Mouse (Mus musculus) urinary bladder, postnatal 25 days (tissue): ENCODE measurements around the gene Fiz1.

Experiments used
- DNase-seq: peaks from one replicate; pipeline ENCODE4 v3.0.0; 2022; ENCODE audit warnings: low spot score

Fiz1 gene

GRCm38 (mm10) chr7:4996934-4997333 lies 17.6 kb downstream of the Fiz1 start:
- no peak for DNase-seq

GRCm38 (mm10) chr7:4996003-4996895 lies 18.2 kb downstream of the Fiz1 start, which contains the start of gene Zfp579:
TSS of gene Zfp579 (minus strand) at chr7:4996158.
- peak; percentile 93 for DNase-seq

GRCm38 (mm10) chr7:4995268-4996002 lies 19.1 kb downstream of the Fiz1 start:
- DNase-seq: no peak

DNA sequence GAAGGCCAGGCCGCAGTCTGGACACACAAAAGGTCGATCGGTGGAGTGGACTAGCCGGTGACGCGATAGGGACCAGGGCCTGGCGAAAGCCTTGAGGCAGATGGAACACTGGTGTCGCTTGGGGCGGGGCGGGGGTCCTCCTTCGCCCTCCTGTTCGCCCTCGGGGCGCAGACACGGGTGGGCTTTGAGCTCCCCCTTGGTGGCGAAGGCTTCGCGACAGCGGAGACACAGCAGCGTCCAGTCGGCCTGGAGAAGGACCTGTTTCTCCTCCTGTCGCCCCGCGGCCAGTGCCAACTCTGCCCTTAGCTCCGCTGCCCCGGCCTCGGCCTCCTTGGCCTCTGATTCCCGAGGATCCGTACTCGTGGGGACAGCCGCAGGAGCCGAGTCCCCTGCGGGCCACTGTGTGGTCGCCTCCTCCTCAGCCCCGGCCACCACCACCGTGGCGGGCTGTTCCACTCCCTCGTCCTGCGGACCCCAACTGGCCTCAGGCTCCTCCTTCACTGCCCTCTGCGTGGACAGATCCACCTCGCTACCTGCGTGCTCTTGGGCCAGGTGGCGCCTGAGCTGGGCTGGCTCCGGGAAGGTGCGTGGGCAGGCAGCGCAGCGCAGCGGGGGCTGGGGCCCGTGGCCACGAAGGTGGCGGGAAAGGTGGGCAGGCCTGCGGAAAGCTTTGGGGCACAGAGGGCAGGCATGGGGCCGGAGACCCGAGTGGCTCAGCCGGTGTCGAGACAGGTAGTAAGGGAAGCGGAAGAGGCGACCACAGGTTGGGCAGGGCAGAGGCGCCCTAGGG lies 20.3 kb downstream of the Fiz1 start:
- DNase-seq: no peak

GRCm38 (mm10) chr7:4993347-4993998 lies 21.0 kb downstream of the Fiz1 start:
- no peak for DNase-seq

GRCm38 (mm10) chr7:4988250-4988649 lies 26.2 kb downstream of the Fiz1 start:
- no peak for DNase-seq

GRCm38 (mm10) chr7:4976832-4977231 lies 37.7 kb downstream of the Fiz1 start:
- DNase-seq: no peak

- no peak for DNase-seq
Observed at GRCm38 (mm10) chr7:4975455-4975854, 39.0 kb downstream of the Fiz1 start.

GRCm38 (mm10) chr7:4972321-4973047 lies 42.0 kb downstream of the Fiz1 start:
- DNase-seq: peak; percentile 24

DNA sequence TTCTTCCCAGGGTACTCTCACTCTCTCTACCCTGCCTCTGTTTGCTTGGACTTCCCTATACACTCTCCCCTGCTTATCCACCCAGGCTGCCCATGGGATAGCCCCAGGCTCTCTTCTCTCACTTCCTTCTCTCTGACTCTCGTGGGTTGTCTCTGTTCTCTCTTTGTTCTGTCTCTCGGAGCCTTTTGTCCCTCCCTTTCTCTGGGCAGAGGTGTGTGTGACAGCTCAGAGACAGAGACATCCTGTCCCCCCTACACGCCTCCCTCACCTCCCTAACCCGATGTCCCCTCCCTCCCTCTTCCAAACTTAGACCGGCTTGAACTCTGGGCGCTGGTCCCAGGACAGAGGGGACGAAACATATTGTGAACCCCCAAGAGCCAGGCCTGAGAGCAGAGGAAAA lies 42.8 kb downstream of the Fiz1 start:
- no peak for DNase-seq

DNA sequence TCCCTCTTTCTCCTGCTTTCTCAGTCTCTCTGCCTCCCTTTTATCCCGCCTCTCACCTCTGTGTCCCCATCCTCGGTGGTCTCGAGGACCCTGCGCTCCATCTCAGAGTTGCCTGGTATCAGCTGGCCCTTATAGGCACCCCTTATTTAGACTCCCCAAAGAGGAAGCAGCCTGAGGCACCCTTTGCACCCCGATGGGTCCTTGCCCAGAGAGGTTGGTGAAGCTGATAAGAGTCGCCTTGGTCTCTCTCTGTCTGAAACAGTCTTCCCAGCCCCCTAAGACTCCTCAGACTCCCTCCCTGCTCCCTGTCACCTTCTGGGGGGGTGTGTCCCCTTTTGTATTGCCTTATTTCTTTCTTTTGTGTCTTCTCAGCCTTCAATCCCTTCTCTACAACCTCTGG lies 43.4 kb downstream of the Fiz1 start, which contains the start of gene Sbk3:
Sbk3 (minus strand) TSS at position 101 of the 400 bp plus-strand sequence.
- no peak for DNase-seq

- DNase-seq: no peak
Observed at GRCm38 (mm10) chr7:4964988-4965387, 49.5 kb downstream of the Fiz1 start.

DNA sequence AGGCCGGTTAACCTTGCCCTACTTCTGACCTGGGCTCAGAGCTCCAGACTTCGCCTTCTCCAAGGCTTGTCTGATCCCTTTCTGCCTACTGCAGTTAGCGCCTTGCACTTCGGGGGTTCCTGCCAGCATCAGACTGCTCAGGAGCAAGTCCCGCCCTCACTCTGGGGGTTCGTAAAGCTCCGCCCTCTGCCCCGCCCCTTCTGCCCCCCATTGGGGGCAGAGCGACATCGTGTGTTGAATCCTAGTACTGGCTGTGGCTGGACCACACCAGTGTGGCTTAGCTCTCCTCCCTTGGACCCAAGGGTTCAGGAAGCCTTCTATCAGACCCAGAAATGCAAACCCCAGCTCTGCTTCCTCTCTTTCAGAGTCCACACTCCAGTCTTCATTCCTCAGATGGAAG lies 50.2 kb downstream of the Fiz1 start, which contains the start of gene Sbk2:
Sbk2 (minus strand) TSS at position 135 of the 400 bp plus-strand sequence.
- peak; percentile 75 for DNase-seq

GRCm38 (mm10) chr7:4963527-4963926 lies 51.0 kb downstream of the Fiz1 start:
- no peak for DNase-seq

GRCm38 (mm10) chr7:4957361-4957760 lies 57.1 kb downstream of the Fiz1 start:
- no peak for DNase-seq
